Mouse (Mus musculus): ENCODE measurements around the gene Hist3h2a.
A peak's percentile ranks its signal among the peaks of the same experiment; 100 is the strongest.

The Hist3h2a gene

GRCm38 (mm10) chr11:58954420-58955142 is at the start of gene Hist3h2a, which contains the start of gene Trim17:
Gene Hist3h2a, plus strand, starts transcription at chr11:58954685.
Gene Trim17, plus strand, starts transcription at chr11:58954685.
- DNase-seq (ENCODE audit: low spot score) = peak; percentile 83

- peak; percentile 31 for DNase-seq (ENCODE audit: low spot score)
These were observed 49.6 kb upstream of the Hist3h2a start for GRCm38 (mm10) chr11:58904838-58905237.

GRCm38 (mm10) chr11:58913776-58914175 is 40.7 kb upstream of the Hist3h2a start:
- DNase-seq (ENCODE audit: low spot score) = no peak

GRCm38 (mm10) chr11:58914461-58915028 is 39.9 kb upstream of the Hist3h2a start:
- DNase-seq (ENCODE audit: low spot score) = peak; percentile 46

- peak; percentile 40 for DNase-seq (ENCODE audit: low spot score)
These were observed 37.4 kb upstream of the Hist3h2a start for GRCm38 (mm10) chr11:58916879-58917744.

GRCm38 (mm10) chr11:58917745-58918366 is 36.6 kb upstream of the Hist3h2a start, which contains the start of gene Btnl10:
Gene Btnl10, plus strand, starts transcription at chr11:58917908.
- DNase-seq (ENCODE audit: low spot score) = no peak

- no peak for DNase-seq (ENCODE audit: low spot score)
These were observed 35.7 kb upstream of the Hist3h2a start for GRCm38 (mm10) chr11:58918759-58919158.

- DNase-seq (ENCODE audit: low spot score) = no peak
These were observed 32.1 kb upstream of the Hist3h2a start for GRCm38 (mm10) chr11:58922420-58922819.

- DNase-seq (ENCODE audit: low spot score) = no peak
These were observed 27.8 kb upstream of the Hist3h2a start for GRCm38 (mm10) chr11:58926651-58927050.

GRCm38 (mm10) chr11:58927053-58927452 is 27.4 kb upstream of the Hist3h2a start:
- DNase-seq (ENCODE audit: low spot score) = no peak

- DNase-seq (ENCODE audit: low spot score) = peak; percentile 64
These were observed 26.5 kb upstream of the Hist3h2a start for GRCm38 (mm10) chr11:58927790-58928651.

- DNase-seq (ENCODE audit: low spot score) = no peak
These were observed 25.4 kb upstream of the Hist3h2a start for GRCm38 (mm10) chr11:58929055-58929454.

GRCm38 (mm10) chr11:58929641-58930040 is 24.8 kb upstream of the Hist3h2a start:
- no peak for DNase-seq (ENCODE audit: low spot score)

GRCm38 (mm10) chr11:58930254-58930653 is 24.2 kb upstream of the Hist3h2a start:
- no peak for DNase-seq (ENCODE audit: low spot score)

GRCm38 (mm10) chr11:58931576-58931975 is 22.9 kb upstream of the Hist3h2a start:
- no peak for DNase-seq (ENCODE audit: low spot score)

- no peak for DNase-seq (ENCODE audit: low spot score)
These were observed 16.6 kb upstream of the Hist3h2a start for GRCm38 (mm10) chr11:58937909-58938308.

- DNase-seq (ENCODE audit: low spot score) = peak; percentile 93
These were observed 16.0 kb upstream of the Hist3h2a start, which contains the start of gene Rnf187 for GRCm38 (mm10) chr11:58938322-58939087. Gene Rnf187, minus strand, starts transcription at chr11:58938916.

- DNase-seq (ENCODE audit: low spot score) = no peak
These were observed 15.4 kb upstream of the Hist3h2a start for GRCm38 (mm10) chr11:58939088-58939439.

- DNase-seq (ENCODE audit: low spot score) = no peak
These were observed 10.3 kb upstream of the Hist3h2a start for GRCm38 (mm10) chr11:58944136-58944535.

- no peak for DNase-seq (ENCODE audit: low spot score)
These were observed 7.2 kb upstream of the Hist3h2a start for GRCm38 (mm10) chr11:58947306-58947705.

All from adipocyte (in vitro differentiated cells).